Mouse (Mus musculus) embryonic facial prominence, embryonic 13.5 days (tissue): ENCODE results near the gene Cyp2j6. TPM values are rescaled to one million over a fixed set of nuclear protein-coding genes. Genes with fewer than 3 reads are reported as not detected.

Experiments
- ATAC-seq: fragments of 200-750 bp; cut with Nextera tagmentation; 2 replicates; pipeline ENCODE4 v1.8.0; 2017; ENCODE audit warnings: low read depth; ENCODE audit not compliant: insufficient number of reproducible peaks, insufficient read depth, low FRiP score, low TSS enrichment
- H3K27ac ChIP-seq: fragments of 300-500 bp; sonication (generic); 2 replicates; pipeline ENCODE4 v1.5.1; 2015; ENCODE audit warnings: moderate library complexity, mild to moderate bottlenecking, inconsistent platforms
- H3K27me3 ChIP-seq: fragments of 300-500 bp; sonication (generic); 2 replicates; pipeline ENCODE4 v1.6.1; 2015; ENCODE audit warnings: mild to moderate bottlenecking, inconsistent platforms
- H3K36me3 ChIP-seq: fragments of 300-500 bp; sonication (generic); 2 replicates; pipeline ENCODE4 v1.6.1; 2015; ENCODE audit warnings: mild to moderate bottlenecking, inconsistent platforms
- H3K4me1 ChIP-seq: fragments of 300-500 bp; sonication (generic); 2 replicates; pipeline ENCODE4 v1.6.1; 2015; ENCODE audit warnings: inconsistent platforms
- H3K4me2 ChIP-seq: fragments of 300-500 bp; sonication (generic); 2 replicates; pipeline ENCODE4 v1.6.1; 2015; ENCODE audit warnings: moderate library complexity, mild to moderate bottlenecking, inconsistent platforms
- H3K4me3 ChIP-seq: fragments of 300-500 bp; sonication (generic); 2 replicates; pipeline ENCODE4 v1.5.1; 2015; ENCODE audit warnings: mild to moderate bottlenecking, inconsistent platforms
- H3K9ac ChIP-seq: fragments of 300-500 bp; sonication (generic); 2 replicates; pipeline ENCODE4 v1.6.1; 2015; ENCODE audit warnings: mild to moderate bottlenecking, inconsistent platforms
- H3K9me3 ChIP-seq: fragments of 300-500 bp; sonication (generic); 2 replicates; pipeline ENCODE4 v1.6.1; 2016; ENCODE audit warnings: inconsistent platforms
- WGBS: fragments of 180-500 bp; shearing (Covaris S2); methylation state at CpG from one replicate; pipeline ENCODE4 v1.1.7; 2015; ENCODE audit warnings: mixed read lengths; 5-methylcytosine and 5-hydroxymethylcytosine counted together
- polyA plus RNA-seq: library from polyadenylated mRNA; unstranded; fragments of >200 nt; fragmentation: Nextera tagmentation; extraction: Ambion mirVana; gene quantifications from 2 replicates; pipeline ENCODE4 v1.2.1, GENCODE M21; 2015

Cyp2j6 gene
- polyA plus RNA-seq, 1 experiment from 2014 or later, result 7.8 TPM

- no peak overlapping the region for H3K9ac ChIP-seq
- H3K36me3 ChIP-seq, result no peaks in the 10 kb centered on the region
- 44% methylated on average over 1 of the region's 1 CpGs for WGBS
- no peaks in the 10 kb centered on the region for H3K27me3 ChIP-seq
- no peak overlapping the region for H3K4me2 ChIP-seq
- no peak for ATAC-seq
- H3K4me3 ChIP-seq, result no peak overlapping the region
- H3K27ac ChIP-seq, result no peak overlapping the region
- H3K4me1 ChIP-seq, result no peaks in the 10 kb centered on the region
- no peaks in the 10 kb centered on the region for H3K9me3 ChIP-seq
These were observed 7.5 kb downstream of the Cyp2j6 start for GRCm38 (mm10) chr4:96545976-96546375.

DNA sequence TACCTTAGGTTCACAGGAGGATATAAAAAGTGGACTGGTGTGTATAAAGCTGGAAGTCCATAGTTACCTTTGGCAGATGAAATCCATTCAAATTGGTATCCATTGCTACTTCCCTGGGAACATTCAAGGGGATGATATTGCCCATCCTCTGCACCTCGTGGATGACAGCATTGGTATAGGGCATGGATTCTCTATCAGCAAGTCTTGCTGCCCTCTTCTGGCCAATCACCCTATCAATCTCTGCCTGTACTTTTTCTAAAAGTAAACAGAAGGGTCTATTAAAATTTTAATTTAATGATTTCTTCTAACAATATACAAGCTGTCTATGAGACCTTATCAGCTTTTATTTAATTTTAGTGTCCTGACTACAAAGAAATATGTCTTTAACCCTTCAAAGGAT, 27.7 kb downstream of the Cyp2j6 start:
- Histone ChIP-seq H3K4me2 (no peak overlapping the region), H3K4me1 (no peaks in the 10 kb centered on the region), H3K36me3 (peaks cover 5% of the 10 kb centered on the region), H3K9ac (no peak overlapping the region), H3K27me3 (no peaks in the 10 kb centered on the region), H3K4me3 (no peak overlapping the region), H3K27ac (no peak overlapping the region), H3K9me3 (no peaks in the 10 kb centered on the region)
- 18% methylated on average over 1 of the region's 1 CpGs for WGBS
- no peak for ATAC-seq

GRCm38 (mm10) chr4:96522256-96522655, 31.2 kb downstream of the Cyp2j6 start:
- H3K27me3 ChIP-seq, result no peaks in the 10 kb centered on the region
- no peaks in the 10 kb centered on the region for H3K4me1 ChIP-seq
- H3K27ac ChIP-seq, result no peak overlapping the region
- no peak overlapping the region for H3K9ac ChIP-seq
- no peak overlapping the region for H3K4me3 ChIP-seq
- H3K9me3 ChIP-seq, result no peaks in the 10 kb centered on the region
- H3K36me3 ChIP-seq, result peaks cover 5% of the 10 kb centered on the region; the same call in 1 of the 2 replicates
- WGBS, result 85% methylated on average over 2 of the region's 2 CpGs
- ATAC-seq, result no peak
- no peak overlapping the region for H3K4me2 ChIP-seq

DNA sequence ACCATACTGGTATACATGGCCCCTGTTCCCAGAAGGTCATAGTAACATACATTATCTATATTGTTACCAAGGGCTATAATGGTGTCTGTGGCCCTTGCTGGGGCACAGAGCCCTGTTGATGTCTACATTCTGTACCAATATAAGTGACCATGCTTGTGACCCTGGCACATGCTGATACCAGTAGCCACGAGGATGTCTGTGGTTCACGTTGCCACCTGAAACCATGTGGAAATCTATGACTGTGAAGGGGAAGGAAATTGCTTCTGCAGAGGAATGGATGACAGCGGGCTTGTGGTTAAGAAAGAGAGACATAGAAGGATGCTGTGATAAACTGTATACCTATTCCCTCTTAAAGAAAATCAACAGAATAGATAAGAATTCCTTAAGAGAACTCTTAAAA, 43.4 kb downstream of the Cyp2j6 start:
- no peak overlapping the region for H3K27ac ChIP-seq
- no peaks in the 10 kb centered on the region for H3K9me3 ChIP-seq
- no peak for ATAC-seq
- no peak overlapping the region for H3K4me2 ChIP-seq
- no peaks in the 10 kb centered on the region for H3K27me3 ChIP-seq
- H3K9ac ChIP-seq, result no peak overlapping the region
- 81% methylated on average over 3 of the region's 3 CpGs for WGBS
- H3K4me3 ChIP-seq, result no peak overlapping the region
- H3K36me3 ChIP-seq, result no peaks in the 10 kb centered on the region
- H3K4me1 ChIP-seq, result no peaks in the 10 kb centered on the region

GRCm38 (mm10) chr4:96507286-96507685, 46.2 kb downstream of the Cyp2j6 start, which contains the start of gene Cyp2j8:
Gene Cyp2j8, minus strand, starts transcription at chr4:96507386.
- Histone ChIP-seq H3K9me3 (no peaks in the 10 kb centered on the region), H3K27me3 (no peaks in the 10 kb centered on the region), H3K4me1 (no peaks in the 10 kb centered on the region), H3K4me2 (no peak within 1 kb of the TSS), H3K4me3 (no peak within 1 kb of the TSS), H3K36me3 (no peaks in the 10 kb centered on the region), H3K27ac (no peak within 1 kb of the TSS), H3K9ac (no peak within 1 kb of the TSS)
- no peak for ATAC-seq
- 71% methylated on average over 1 of the region's 1 CpGs for WGBS

Other genes with a start within 250 kb of the Cyp2j6 start
- not detected in 2 replicates for gene Cyp2j11, start 205.0 kb downstream of the Cyp2j6 start, polyA plus RNA-seq
- not detected in 2 replicates for gene Cyp2j8, start 46.3 kb downstream of the Cyp2j6 start, polyA plus RNA-seq
- 2.3 and 2.4 TPM in 2 replicates for gene Cyp2j9, start 37.9 kb upstream of the Cyp2j6 start, polyA plus RNA-seq
- gene Cyp2j5, start 110.5 kb upstream of the Cyp2j6 start, polyA plus RNA-seq, result not detected in 2 replicates
- not detected in 2 replicates for gene Gm12695, start 231.5 kb upstream of the Cyp2j6 start, polyA plus RNA-seq